Mouse (Mus musculus): ENCODE measurements around the gene Zfp831. TPM values are rescaled to one million over a fixed set of nuclear protein-coding genes. Genes with fewer than 3 reads are reported as not detected.

Zfp831 gene
- polyA plus RNA-seq, 2 experiments, result 0.03 TPM; not detected in 1

DNA sequence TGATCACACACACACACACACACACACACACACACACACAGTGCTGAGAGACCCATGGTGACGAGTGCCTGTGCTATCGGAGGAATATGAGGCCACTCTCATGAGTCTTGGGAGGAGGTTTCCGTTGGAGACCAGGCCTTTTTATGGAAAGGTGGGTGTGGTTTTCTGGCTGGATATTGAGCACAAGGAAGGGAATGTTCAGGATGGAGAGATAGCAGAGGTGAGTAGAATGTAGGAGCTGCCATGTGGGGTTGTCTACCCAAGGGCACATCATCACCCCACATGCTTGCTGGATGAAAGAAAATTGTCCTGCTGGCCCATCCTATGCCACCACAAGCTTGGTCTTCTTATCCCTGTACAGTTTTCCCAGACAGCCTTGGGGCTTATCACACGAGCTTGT lies 16.5 kb downstream of the Zfp831 start:
- WGBS (ENCODE audit: insufficient replicate concordance), result 58% methylated on average over 4 of the region's 4 CpGs
- Histone ChIP-seq H3K4me1 (replicated peaks; ENCODE audit: control insufficient read depth in 2 of 2, insufficient read depth in 2 of 2, low read length in 1 of 2) (peaks cover 0 to 2% of the 10 kb centered on the region in 2 experiments; a peak in 1 of 4 replicates), H3K27me3 (ENCODE audit: control insufficient read depth, insufficient read depth, low read length) (no peaks in the 10 kb centered on the region), H3K27ac (no peak overlapping the region), H3K4me2 (ENCODE audit: low read depth) (no peak overlapping the region), H3K36me3 (replicated peaks; ENCODE audit: control insufficient read depth, insufficient read depth, low read depth) (no peaks in the 10 kb centered on the region), H3K4me3 (ENCODE audit: insufficient read depth in 1 of 2, low read depth in 2 of 2, low read length in 2 of 2) (no peak overlapping the region), H3K9ac (replicated peaks) (no peak overlapping the region), H3K9me3 (ENCODE audit: control insufficient read depth, low read length) (no peaks in the 10 kb centered on the region)
- TF ChIP-seq EP300 (IDR thresholded peaks at IDR 0.05; ENCODE audit: low read depth), result no peak
- no peak for TF ChIP-seq CTCF (IDR thresholded peaks at IDR 0.05; ENCODE audit: low read depth)
- no peak for DNase-seq (ENCODE audit: low read depth in 3 of 3, low spot score in 3 of 3)
- no peak for ATAC-seq (ENCODE audit: insufficient read depth)

DNA sequence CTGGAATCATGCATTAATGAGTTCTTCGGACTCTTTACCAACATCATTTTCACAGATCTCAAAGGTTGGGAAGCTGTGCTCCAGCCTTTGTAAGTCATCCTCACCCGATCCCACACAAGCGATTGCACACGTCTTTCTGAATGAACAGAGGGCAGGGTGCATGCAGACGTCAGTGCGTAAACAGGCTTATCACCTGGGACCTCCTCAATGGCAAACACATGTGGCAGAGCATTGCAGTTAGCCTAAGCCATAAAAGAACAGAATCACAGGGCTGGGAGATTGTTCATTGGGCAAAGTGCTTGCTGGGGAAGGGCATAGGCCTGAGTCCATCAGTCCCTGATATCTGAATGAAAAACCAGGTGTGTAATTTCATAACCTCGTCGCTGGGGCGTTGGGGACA lies 17.0 kb downstream of the Zfp831 start:
- Histone ChIP-seq H3K4me3 (ENCODE audit: insufficient read depth in 1 of 2, low read depth in 2 of 2, low read length in 2 of 2) (no peak overlapping the region), H3K9ac (replicated peaks) (no peak overlapping the region), H3K36me3 (replicated peaks; ENCODE audit: control insufficient read depth, insufficient read depth, low read depth) (no peaks in the 10 kb centered on the region), H3K4me2 (ENCODE audit: low read depth) (no peak overlapping the region), H3K4me1 (replicated peaks; ENCODE audit: control insufficient read depth in 2 of 2, insufficient read depth in 2 of 2, low read length in 1 of 2) (peaks cover 0 to 2% of the 10 kb centered on the region in 2 experiments; a peak in 1 of 4 replicates), H3K27me3 (ENCODE audit: control insufficient read depth, insufficient read depth, low read length) (no peaks in the 10 kb centered on the region), H3K9me3 (ENCODE audit: control insufficient read depth, low read length) (no peaks in the 10 kb centered on the region), H3K27ac (no peak overlapping the region)
- DNase-seq (ENCODE audit: low read depth in 3 of 3, low spot score in 3 of 3), result peak in 1 of 3 experiments; percentile 12
- peak; percentile 38; the same call in 1 of the 2 replicates for ATAC-seq (ENCODE audit: insufficient read depth)
- 67% methylated on average over 9 of the region's 9 CpGs for WGBS (ENCODE audit: insufficient replicate concordance)
- TF ChIP-seq CTCF (IDR thresholded peaks at IDR 0.05; ENCODE audit: low read depth), result no peak
- TF ChIP-seq EP300 (IDR thresholded peaks at IDR 0.05; ENCODE audit: low read depth), result no peak

DNA sequence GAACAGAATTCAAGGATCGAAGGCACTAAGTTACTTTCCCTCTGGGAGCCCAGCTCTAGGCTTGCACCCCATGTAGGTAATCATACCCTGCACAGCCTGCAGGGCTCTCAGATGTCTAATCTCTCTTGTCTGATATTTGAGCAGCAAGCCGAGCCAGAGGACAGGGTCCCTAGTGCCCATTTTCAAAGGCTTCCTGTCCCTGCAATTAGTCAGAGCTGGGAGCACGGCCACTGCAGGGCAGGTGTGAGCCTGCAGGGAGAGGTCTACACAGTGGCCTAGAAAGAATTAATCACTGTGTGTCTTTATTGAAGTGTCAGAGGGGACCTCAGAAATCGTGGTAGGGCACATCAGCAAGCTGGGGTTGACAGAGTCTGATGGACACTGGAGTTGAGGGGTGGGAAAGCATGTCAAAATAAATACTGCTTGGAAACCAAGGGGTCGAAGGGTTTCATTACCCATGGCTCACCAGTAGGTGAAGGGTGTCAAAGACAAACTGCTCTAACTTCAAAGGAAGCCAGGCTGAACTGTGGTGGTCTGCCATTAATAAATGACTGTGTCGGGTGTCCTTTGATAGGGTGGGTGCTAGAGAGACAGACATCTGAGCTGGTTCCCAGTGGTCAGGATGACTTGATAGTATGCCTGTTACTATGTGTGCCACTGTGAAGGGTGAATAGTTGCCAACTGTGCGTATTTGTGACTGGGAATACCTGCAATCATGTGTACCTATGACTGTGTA lies 18.3 kb downstream of the Zfp831 start:
- TF ChIP-seq CTCF (IDR thresholded peaks at IDR 0.05; ENCODE audit: low read depth) (no peak), EP300 (IDR thresholded peaks at IDR 0.05; ENCODE audit: low read depth) (no peak)
- DNase-seq (ENCODE audit: low read depth in 3 of 3, low spot score in 3 of 3) (no peak), ATAC-seq (ENCODE audit: insufficient read depth) (no peak)
- no peak overlapping the region for H3K27ac ChIP-seq
- WGBS (ENCODE audit: insufficient replicate concordance), result 42% methylated on average over 7 of the region's 7 CpGs
- H3K4me3 ChIP-seq (ENCODE audit: insufficient read depth in 1 of 2, low read depth in 2 of 2, low read length in 2 of 2), result no peak overlapping the region
- no peak overlapping the region for H3K9ac ChIP-seq (replicated peaks)
- H3K27me3 ChIP-seq (ENCODE audit: control insufficient read depth, insufficient read depth, low read length), result no peaks in the 10 kb centered on the region
- H3K4me2 ChIP-seq (ENCODE audit: low read depth), result no peak overlapping the region
- no peaks in the 10 kb centered on the region for H3K9me3 ChIP-seq (ENCODE audit: control insufficient read depth, low read length)
- peaks cover 0 to 2% of the 10 kb centered on the region in 2 experiments; a peak in 1 of 4 replicates for H3K4me1 ChIP-seq (replicated peaks; ENCODE audit: control insufficient read depth in 2 of 2, insufficient read depth in 2 of 2, low read length in 1 of 2)
- no peaks in the 10 kb centered on the region for H3K36me3 ChIP-seq (replicated peaks; ENCODE audit: control insufficient read depth, insufficient read depth, low read depth)

DNA sequence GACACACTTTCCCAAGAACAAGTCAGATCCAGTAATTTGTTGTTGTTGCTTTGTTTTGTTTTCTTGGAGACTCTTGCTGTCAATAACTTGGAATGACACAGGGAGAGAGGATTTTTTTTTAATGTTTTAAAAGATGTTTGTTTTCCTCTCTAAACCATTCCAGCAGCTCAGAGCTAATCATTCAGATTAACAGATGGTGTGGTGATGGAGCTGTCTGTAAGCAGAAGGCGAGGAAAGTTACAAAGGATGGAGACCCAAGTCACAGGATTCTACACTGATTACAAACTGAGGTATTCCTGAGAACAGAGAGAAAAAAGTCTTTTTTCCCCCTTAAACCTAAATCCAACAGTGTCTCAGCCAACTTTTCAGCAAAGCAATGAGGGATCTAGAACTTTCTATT lies 19.3 kb downstream of the Zfp831 start:
- H3K9ac ChIP-seq (replicated peaks), result no peak overlapping the region
- H3K27ac ChIP-seq, result no peak overlapping the region
- ATAC-seq (ENCODE audit: insufficient read depth) (no peak), DNase-seq (ENCODE audit: low read depth in 3 of 3, low spot score in 3 of 3) (no peak)
- peaks cover 0 to 2% of the 10 kb centered on the region in 2 experiments; a peak in 1 of 4 replicates for H3K4me1 ChIP-seq (replicated peaks; ENCODE audit: control insufficient read depth in 2 of 2, insufficient read depth in 2 of 2, low read length in 1 of 2)
- no peaks in the 10 kb centered on the region for H3K9me3 ChIP-seq (ENCODE audit: control insufficient read depth, low read length)
- no peaks in the 10 kb centered on the region for H3K27me3 ChIP-seq (ENCODE audit: control insufficient read depth, insufficient read depth, low read length)
- H3K4me3 ChIP-seq (ENCODE audit: insufficient read depth in 1 of 2, low read depth in 2 of 2, low read length in 2 of 2), result no peak overlapping the region
- TF ChIP-seq CTCF (IDR thresholded peaks at IDR 0.05; ENCODE audit: low read depth) (no peak), EP300 (IDR thresholded peaks at IDR 0.05; ENCODE audit: low read depth) (no peak)
- 55% methylated on average over 1 of the region's 1 CpGs for WGBS (ENCODE audit: insufficient replicate concordance)
- H3K4me2 ChIP-seq (ENCODE audit: low read depth), result no peak overlapping the region
- no peaks in the 10 kb centered on the region for H3K36me3 ChIP-seq (replicated peaks; ENCODE audit: control insufficient read depth, insufficient read depth, low read depth)

DNA sequence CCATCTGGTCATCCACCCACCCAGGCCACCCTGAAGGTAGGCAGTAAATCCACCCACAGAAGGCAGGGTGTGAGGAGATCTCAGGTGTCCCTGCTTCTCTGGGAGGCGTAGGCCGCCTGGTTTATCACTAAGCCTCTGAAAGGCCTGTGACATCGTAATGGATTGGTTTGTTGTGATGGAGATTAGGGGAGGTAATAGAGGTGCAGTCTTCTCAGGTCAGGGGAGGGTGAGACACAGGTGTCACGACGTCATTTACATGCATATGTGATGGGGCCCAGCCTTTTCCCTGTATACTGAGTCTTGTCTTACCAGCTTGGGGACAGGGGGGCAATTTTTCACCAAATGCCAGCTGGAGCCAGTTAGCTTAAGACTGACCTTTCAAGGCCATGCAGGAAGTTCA lies 22.1 kb downstream of the Zfp831 start:
- Histone ChIP-seq H3K4me3 (ENCODE audit: insufficient read depth in 1 of 2, low read depth in 2 of 2, low read length in 2 of 2) (no peak overlapping the region), H3K9me3 (ENCODE audit: control insufficient read depth, low read length) (no peaks in the 10 kb centered on the region), H3K36me3 (replicated peaks; ENCODE audit: control insufficient read depth, insufficient read depth, low read depth) (no peaks in the 10 kb centered on the region), H3K27ac (no peak overlapping the region), H3K9ac (replicated peaks) (no peak overlapping the region), H3K27me3 (ENCODE audit: control insufficient read depth, insufficient read depth, low read length) (no peaks in the 10 kb centered on the region), H3K4me2 (ENCODE audit: low read depth) (no peak overlapping the region), H3K4me1 (replicated peaks; ENCODE audit: control insufficient read depth in 2 of 2, insufficient read depth in 2 of 2, low read length in 1 of 2) (peaks cover 0 to 2% of the 10 kb centered on the region in 2 experiments; a peak in 1 of 4 replicates)
- ATAC-seq (ENCODE audit: insufficient read depth) (no peak), DNase-seq (ENCODE audit: low read depth in 3 of 3, low spot score in 3 of 3) (no peak)
- WGBS (ENCODE audit: insufficient replicate concordance), result 35% methylated on average over 5 of the region's 5 CpGs
- TF ChIP-seq CTCF (IDR thresholded peaks at IDR 0.05; ENCODE audit: low read depth), result no peak
- TF ChIP-seq EP300 (IDR thresholded peaks at IDR 0.05; ENCODE audit: low read depth), result no peak

All from liver, embryonic 14.5 days (tissue).